Mouse (Mus musculus) liver, adult 2 months (tissue): Measurements from ENCODE around the gene Ccdc153. TPM values are rescaled to one million over a fixed set of nuclear protein-coding genes. Genes with fewer than 3 reads are reported as not detected.
A peak's percentile ranks its signal among the peaks of the same experiment; 100 is the strongest.

Experiments
- DNase-seq: peaks from one replicate; pipeline ENCODE4 v3.0.0-alpha.2; 2011; ENCODE audit warnings: low read depth, low spot score; ENCODE audit errors: extremely low read depth
- H3K27ac ChIP-seq: fragments of 200-500 bp; replicated peaks from 2 replicates; pipeline ENCODE4 v1.5.1; 2012; ENCODE audit warnings: low read depth, mild to moderate bottlenecking, control low read depth, inconsistent platforms, low read length; ENCODE audit not compliant: insufficient read depth
- H3K27me3 ChIP-seq: fragments of 200-500 bp; 2 replicates; pipeline ENCODE4 v1.6.1; 2012; ENCODE audit warnings: mild to moderate bottlenecking, moderate library complexity, low read length, inconsistent platforms; ENCODE audit not compliant: control insufficient read depth, insufficient read depth
- H3K36me3 ChIP-seq: fragments of 200-500 bp; 2 replicates; pipeline ENCODE4 v1.6.1; 2012; ENCODE audit warnings: low read length, inconsistent platforms; ENCODE audit not compliant: control insufficient read depth, insufficient read depth
- H3K4me1 ChIP-seq: fragments of 200-500 bp; 2 replicates; pipeline ENCODE4 v1.6.1; 2011; ENCODE audit warnings: low read length; ENCODE audit not compliant: control insufficient read depth, insufficient read depth
- H3K4me3 ChIP-seq: fragments of 200-500 bp; 2 replicates; pipeline ENCODE4 v1.5.1; 2011; ENCODE audit warnings: low read depth, mild to moderate bottlenecking, control low read depth, low read length, moderate library complexity; ENCODE audit not compliant: insufficient read depth
- H3K79me2 ChIP-seq: fragments of 200-500 bp; 2 replicates; pipeline ENCODE4 v1.6.1; 2012; ENCODE audit warnings: inconsistent platforms, mild to moderate bottlenecking, low read length, moderate library complexity; ENCODE audit not compliant: control insufficient read depth, insufficient read depth
- H3K9ac ChIP-seq: fragments of 200-500 bp; 2 replicates; pipeline ENCODE4 v1.6.1; 2012; ENCODE audit warnings: low read depth, mild to moderate bottlenecking, control low read depth, inconsistent platforms, low read length
- CTCF ChIP-seq: fragments of 200-500 bp; IDR thresholded peaks from 2 replicates; pipeline ENCODE4 v1.5.1; 2011; ENCODE audit warnings: low read depth, low read length, control low read depth
- POLR2A ChIP-seq: fragments of 200-500 bp; IDR thresholded peaks from 2 replicates; pipeline ENCODE4 v1.6.1; 2011; ENCODE audit warnings: low read length, control low read depth; ENCODE audit not compliant: insufficient read depth; ENCODE audit errors: extremely low read depth
- WGBS: fragments of 180-500 bp; shearing (Covaris S2); methylation state at CpG from one replicate; pipeline ENCODE4 v1.1.7; 2018; 5-methylcytosine and 5-hydroxymethylcytosine counted together
- polyA plus RNA-seq: library from polyadenylated mRNA; depleted of rRNA; stranded (reverse); fragments of >200 nt; gene quantifications from 2 replicates; pipeline ENCODE4 v1.2.3, GENCODE M21; 2012; rRNA removed
- total RNA-seq: library from RNA; depleted of rRNA; stranded (reverse); fragments of >200 nt; gene quantifications from 2 replicates; pipeline ENCODE4 v1.2.3, GENCODE M21; 2014; rRNA removed

The Ccdc153 gene
- total and polyA plus RNA-seq, 2 experiments, result not detected

DNA sequence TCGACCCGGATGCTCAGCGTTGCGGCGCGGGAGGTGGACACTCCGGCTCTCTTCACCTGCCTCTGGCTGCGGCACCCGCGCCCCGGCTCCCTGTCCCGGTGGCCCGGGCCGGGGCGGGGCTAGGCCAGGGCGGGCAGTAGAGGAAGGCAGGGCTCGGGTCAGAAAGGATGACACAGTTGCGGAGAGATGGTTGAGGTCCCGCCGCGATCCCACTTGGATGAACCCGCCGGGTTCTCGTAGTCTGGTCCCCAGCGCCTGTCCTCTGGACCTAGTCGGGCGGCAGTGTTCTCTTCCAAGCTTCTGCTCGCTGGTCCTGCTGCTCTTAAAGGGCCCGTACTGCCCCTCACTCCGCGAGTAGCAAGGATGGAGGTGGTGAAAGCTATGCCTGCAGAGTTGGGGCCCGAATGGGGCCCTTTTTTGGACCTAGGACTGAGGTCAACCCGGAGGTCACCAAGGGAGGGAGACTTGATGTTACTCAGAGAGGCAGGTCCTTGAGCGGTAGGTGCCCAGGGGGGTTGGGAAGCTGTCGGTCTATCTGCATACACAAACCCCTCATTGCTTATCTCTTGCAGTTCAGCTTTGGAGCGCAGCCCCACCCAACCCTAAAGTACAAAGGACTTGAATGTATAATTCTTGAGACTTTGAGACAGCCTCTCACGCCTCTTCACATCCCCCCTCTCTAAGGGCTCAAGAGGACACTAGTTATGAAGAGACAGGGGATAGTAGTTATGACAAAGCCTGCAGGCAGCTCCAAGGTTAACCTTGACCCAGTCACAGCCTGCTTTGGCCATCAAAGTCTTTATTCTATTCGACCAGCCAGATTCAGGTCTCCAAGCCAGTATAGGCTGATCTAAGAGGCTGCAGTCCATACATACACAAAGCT lies 47.8 kb downstream of the Ccdc153 start, which contains the start of gene Abcg4:
TSS of gene Abcg4 (minus strand) at position 540 of the 883 bp plus-strand sequence.
- Histone ChIP-seq H3K27me3 (peaks cover 13% of the 10 kb centered on the region), H3K4me1 (peaks cover 4% of the 10 kb centered on the region; the same call in 1 of the 2 replicates), H3K27ac (no peak within 1 kb of the TSS), H3K36me3 (0 out of 2 replicates have a peak, but pooled peaks cover 2% of the 10 kb centered on the region), H3K4me3 (peak within 1 kb of the TSS; percentile 31; the same call in 1 of the 2 replicates), H3K79me2 (no peaks in the 10 kb centered on the region), H3K9ac (peak within 1 kb of the TSS; percentile 14; the same call in 1 of the 2 replicates)
- TF ChIP-seq CTCF, result no peak
- no peak for TF ChIP-seq POLR2A
- WGBS, result 3% methylated on average over 38 of the region's 38 CpGs
- no peak for DNase-seq

GRCm38 (mm10) chr9:44288959-44289291 lies 48.4 kb downstream of the Ccdc153 start:
- TF ChIP-seq CTCF, result no peak
- no peak for TF ChIP-seq POLR2A
- no peak overlapping the region for H3K4me3 ChIP-seq
- DNase-seq, result no peak
- WGBS, result 22% methylated on average over 11 of the region's 11 CpGs
- H3K36me3 ChIP-seq, result peaks cover 4% of the 10 kb centered on the region; the same call in 1 of the 2 replicates
- no peak overlapping the region for H3K27ac ChIP-seq
- peaks cover 4% of the 10 kb centered on the region; the same call in 1 of the 2 replicates for H3K4me1 ChIP-seq
- H3K9ac ChIP-seq, result no peak overlapping the region
- peaks cover 13% of the 10 kb centered on the region for H3K27me3 ChIP-seq
- no peaks in the 10 kb centered on the region for H3K79me2 ChIP-seq

DNA sequence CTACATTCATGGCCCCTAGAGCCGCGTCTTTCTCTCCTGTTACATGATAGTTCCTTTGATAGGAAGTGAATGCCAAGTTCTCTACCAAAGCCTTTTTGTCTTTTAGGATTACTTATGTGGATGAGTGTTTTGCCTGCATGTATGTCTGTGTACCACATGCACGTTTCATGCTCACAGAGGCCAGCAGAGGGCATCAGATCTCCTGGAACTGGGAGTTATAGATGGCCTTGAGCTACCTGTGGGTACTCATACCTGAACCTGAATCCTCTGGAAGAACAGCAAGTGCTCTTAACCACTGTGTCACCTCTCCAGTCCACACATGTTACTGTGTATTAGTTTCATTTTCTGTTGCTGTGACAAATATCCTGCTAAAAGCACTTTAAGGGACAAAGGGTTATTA lies 52.0 kb downstream of the Ccdc153 start:
- peak; percentile 61 for DNase-seq
- 70% methylated on average over 3 of the region's 3 CpGs for WGBS

More for the DNA sequence above, 52.0 kb downstream of the Ccdc153 start:
- Histone ChIP-seq H3K4me3 (no peak overlapping the region), H3K79me2 (no peaks in the 10 kb centered on the region), H3K27me3 (peaks cover 7% of the 10 kb centered on the region), H3K4me1 (peaks cover 4% of the 10 kb centered on the region; the same call in 1 of the 2 replicates), H3K36me3 (peaks cover 26% of the 10 kb centered on the region), H3K9ac (no peak overlapping the region), H3K27ac (no peak overlapping the region)
- no peak for TF ChIP-seq POLR2A
- peak; percentile 52; the same call in 1 of the 2 replicates for TF ChIP-seq CTCF

Other genes with a start within 250 kb of the Ccdc153 start
- 0.46 and 0.87 TPM in 2 replicates for gene Thy1, start 197.3 kb upstream of the Ccdc153 start, total RNA-seq
- gene Thy1, start 197.3 kb upstream of the Ccdc153 start, polyA plus RNA-seq, result 3.2 and 4.5 TPM in 2 replicates
- 9.9 and 13.6 TPM in 2 replicates for gene Usp2, start 173.7 kb upstream of the Ccdc153 start, total RNA-seq
- gene Usp2, start 173.7 kb upstream of the Ccdc153 start, polyA plus RNA-seq, result 1.6 and 3.1 TPM in 2 replicates
- under 0.01 TPM in 1 of 2 replicates, not detected in the other for gene Mfrp, start 138.9 kb upstream of the Ccdc153 start, total RNA-seq
- not detected in 2 replicates for gene Mfrp, start 138.9 kb upstream of the Ccdc153 start, polyA plus RNA-seq
- 2.7 and 3.0 TPM in 2 replicates for gene C1qtnf5, start 133.4 kb upstream of the Ccdc153 start, total RNA-seq
- gene C1qtnf5, start 133.4 kb upstream of the Ccdc153 start, polyA plus RNA-seq, result 5.6 and 5.7 TPM in 2 replicates
- gene Gm49380, start 127.2 kb upstream of the Ccdc153 start, total RNA-seq, result 0.09 TPM in 1 of 2 replicates, not detected in the other
- not detected in 2 replicates for gene Gm49380, start 127.2 kb upstream of the Ccdc153 start, polyA plus RNA-seq
- 3.1 and 5.0 TPM in 2 replicates for gene Rnf26, start 127.2 kb upstream of the Ccdc153 start, total RNA-seq
- gene Rnf26, start 127.2 kb upstream of the Ccdc153 start, polyA plus RNA-seq, result 16.7 and 19.0 TPM in 2 replicates
- 3.6 and 6.7 TPM in 2 replicates for gene Mcam, start 106.2 kb upstream of the Ccdc153 start, total RNA-seq
- 4.2 and 4.5 TPM in 2 replicates for gene Mcam, start 106.2 kb upstream of the Ccdc153 start, polyA plus RNA-seq
- gene Cbl, start 6.6 kb upstream of the Ccdc153 start, total RNA-seq, result 2.8 and 4.3 TPM in 2 replicates
- 1.8 and 2.4 TPM in 2 replicates for gene Cbl, start 6.6 kb upstream of the Ccdc153 start, polyA plus RNA-seq
- not detected in 2 replicates for gene Pdzd3, start 10.8 kb downstream of the Ccdc153 start, total RNA-seq
- not detected in 2 replicates for gene Pdzd3, start 10.8 kb downstream of the Ccdc153 start, polyA plus RNA-seq
- gene Nlrx1, start 27.9 kb downstream of the Ccdc153 start, total RNA-seq, result 3.5 and 5.6 TPM in 2 replicates
- gene Nlrx1, start 27.9 kb downstream of the Ccdc153 start, polyA plus RNA-seq, result 8.6 and 10.0 TPM in 2 replicates
- not detected in 2 replicates for gene Abcg4, start 47.9 kb downstream of the Ccdc153 start, total RNA-seq
- gene Abcg4, start 47.9 kb downstream of the Ccdc153 start, polyA plus RNA-seq, result 0.11 TPM in 1 of 2 replicates, not detected in the other
- gene Hinfp, start 65.0 kb downstream of the Ccdc153 start, total RNA-seq, result 7.4 and 7.6 TPM in 2 replicates
- 10.6 and 16.9 TPM in 2 replicates for gene Hinfp, start 65.0 kb downstream of the Ccdc153 start, polyA plus RNA-seq
- gene C2cd2l, start 79.6 kb downstream of the Ccdc153 start, total RNA-seq, result 5.2 and 7.9 TPM in 2 replicates
- gene C2cd2l, start 79.6 kb downstream of the Ccdc153 start, polyA plus RNA-seq, result 60.1 and 60.9 TPM in 2 replicates
- 8.7 and 13.1 TPM in 2 replicates for gene Dpagt1, start 85.3 kb downstream of the Ccdc153 start, total RNA-seq
- 57.4 and 71.7 TPM in 2 replicates for gene Dpagt1, start 85.3 kb downstream of the Ccdc153 start, polyA plus RNA-seq
- gene H2afx, start 94.0 kb downstream of the Ccdc153 start, total RNA-seq, result 5.6 and 11.2 TPM in 2 replicates
- 22.5 and 23.6 TPM in 2 replicates for gene H2afx, start 94.0 kb downstream of the Ccdc153 start, polyA plus RNA-seq
- gene Hmbs, start 103.6 kb downstream of the Ccdc153 start, total RNA-seq, result 61.3 and 67.7 TPM in 2 replicates
- gene Hmbs, start 103.6 kb downstream of the Ccdc153 start, polyA plus RNA-seq, result 58.8 and 61.4 TPM in 2 replicates
- 14.5 and 22.0 TPM in 2 replicates for gene Vps11, start 121.0 kb downstream of the Ccdc153 start, total RNA-seq
- 15.9 and 17.0 TPM in 2 replicates for gene Vps11, start 121.0 kb downstream of the Ccdc153 start, polyA plus RNA-seq
- gene Hyou1, start 138.8 kb downstream of the Ccdc153 start, total RNA-seq, result 87.8 and 131 TPM in 2 replicates
- gene Hyou1, start 138.8 kb downstream of the Ccdc153 start, polyA plus RNA-seq, result 75.0 and 111 TPM in 2 replicates
- gene Slc37a4, start 156.2 kb downstream of the Ccdc153 start, total RNA-seq, result 250 and 307 TPM in 2 replicates
- 153 and 185 TPM in 2 replicates for gene Slc37a4, start 156.2 kb downstream of the Ccdc153 start, polyA plus RNA-seq
- 455 and 516 TPM in 2 replicates for gene Rps25, start 166.5 kb downstream of the Ccdc153 start, total RNA-seq
- 82.7 and 98.8 TPM in 2 replicates for gene Rps25, start 166.5 kb downstream of the Ccdc153 start, polyA plus RNA-seq
- gene Trappc4, start 166.9 kb downstream of the Ccdc153 start, total RNA-seq, result 31.0 and 35.0 TPM in 2 replicates
- 28.0 and 30.7 TPM in 2 replicates for gene Trappc4, start 166.9 kb downstream of the Ccdc153 start, polyA plus RNA-seq
- gene Ccdc84, start 177.9 kb downstream of the Ccdc153 start, total RNA-seq, result 8.8 and 10.2 TPM in 2 replicates
- 14.7 and 22.0 TPM in 2 replicates for gene Ccdc84, start 177.9 kb downstream of the Ccdc153 start, polyA plus RNA-seq
- not detected in 2 replicates for gene Foxr1, start 200.5 kb downstream of the Ccdc153 start, total RNA-seq
- gene Foxr1, start 200.5 kb downstream of the Ccdc153 start, polyA plus RNA-seq, result not detected in 2 replicates
- gene Upk2, start 214.3 kb downstream of the Ccdc153 start, total RNA-seq, result not detected in 2 replicates
- not detected in 2 replicates for gene Upk2, start 214.3 kb downstream of the Ccdc153 start, polyA plus RNA-seq
- gene Bcl9l, start 242.1 kb downstream of the Ccdc153 start, total RNA-seq, result 5.4 and 5.9 TPM in 2 replicates
- 26.0 and 27.9 TPM in 2 replicates for gene Bcl9l, start 242.1 kb downstream of the Ccdc153 start, polyA plus RNA-seq